Mouse (Mus musculus): ENCODE data around the gene Plcl2. TPM values are rescaled to one million over a fixed set of nuclear protein-coding genes. Genes with fewer than 3 reads are reported as not detected.
"Not testable (repeated sequence)": the region's sequence is repeated elsewhere in the genome, so short reads cannot be mapped to it uniquely, and the experiment has no call there.

Plcl2 gene
- polyA plus RNA-seq, 1 experiment = 3.1 TPM

GRCm38 (mm10) chr17:50677334-50677733, 168.1 kb downstream of the Plcl2 start:
- TF ChIP-seq FLI1 (IDR thresholded peaks at IDR 0.05; ENCODE audit: low read length) = no peak
- TF ChIP-seq GATA1 (IDR thresholded peaks at IDR 0.05; ENCODE audit: borderline replicate concordance, low read length) = no peak
- peaks cover 3% of the 10 kb centered on the region for H3K27me3 ChIP-seq (replicated peaks)
- peaks cover 19% of the 10 kb centered on the region for H3K4me1 ChIP-seq
- H3K9me3 ChIP-seq = no peaks in the 10 kb centered on the region
- H3K4me3 ChIP-seq (replicated peaks) = no peak overlapping the region
- H3K36me3 ChIP-seq (replicated peaks; ENCODE audit: low read length) = no peaks in the 10 kb centered on the region

- Histone ChIP-seq H3K36me3 (replicated peaks; ENCODE audit: low read length) (no peaks in the 10 kb centered on the region), H3K27me3 (replicated peaks) (peaks cover 3% of the 10 kb centered on the region), H3K4me1 (peaks cover 19% of the 10 kb centered on the region), H3K9me3 (no peaks in the 10 kb centered on the region), H3K4me3 (replicated peaks) (peak overlapping the region; percentile 85)
- TF ChIP-seq GATA1 (IDR thresholded peaks at IDR 0.05; ENCODE audit: borderline replicate concordance, low read length) (no peak), FLI1 (IDR thresholded peaks at IDR 0.05; ENCODE audit: low read length) (no peak)
Measured at GRCm38 (mm10) chr17:50677978-50678712, 168.9 kb downstream of the Plcl2 start.

- peak overlapping the region; percentile 85 for H3K4me3 ChIP-seq (replicated peaks)
- H3K4me1 ChIP-seq = peaks cover 19% of the 10 kb centered on the region
- no peak for TF ChIP-seq GATA1 (IDR thresholded peaks at IDR 0.05; ENCODE audit: borderline replicate concordance, low read length)
- TF ChIP-seq FLI1 (IDR thresholded peaks at IDR 0.05; ENCODE audit: low read length) = no peak
- H3K36me3 ChIP-seq (replicated peaks; ENCODE audit: low read length) = no peaks in the 10 kb centered on the region
- peaks cover 3% of the 10 kb centered on the region for H3K27me3 ChIP-seq (replicated peaks)
- H3K9me3 ChIP-seq = no peaks in the 10 kb centered on the region
Measured at GRCm38 (mm10) chr17:50678748-50679147, 169.5 kb downstream of the Plcl2 start.

GRCm38 (mm10) chr17:50679613-50680534, 170.7 kb downstream of the Plcl2 start:
- no peak for TF ChIP-seq GATA1 (IDR thresholded peaks at IDR 0.05; ENCODE audit: borderline replicate concordance, low read length)
- TF ChIP-seq FLI1 (IDR thresholded peaks at IDR 0.05; ENCODE audit: low read length) = no peak
- Histone ChIP-seq H3K9me3 (no peaks in the 10 kb centered on the region), H3K4me3 (replicated peaks) (no peak overlapping the region), H3K36me3 (replicated peaks; ENCODE audit: low read length) (no peaks in the 10 kb centered on the region), H3K4me1 (peaks cover 19% of the 10 kb centered on the region), H3K27me3 (replicated peaks) (peaks cover 3% of the 10 kb centered on the region)

GRCm38 (mm10) chr17:50682696-50683095, 173.5 kb downstream of the Plcl2 start:
- TF ChIP-seq FLI1 (IDR thresholded peaks at IDR 0.05; ENCODE audit: low read length) (no peak), GATA1 (IDR thresholded peaks at IDR 0.05; ENCODE audit: borderline replicate concordance, low read length) (no peak)

GRCm38 (mm10) chr17:50684960-50685645, 175.9 kb downstream of the Plcl2 start:
- H3K9me3 ChIP-seq = no peaks in the 10 kb centered on the region
- H3K4me3 ChIP-seq (replicated peaks) = no peak overlapping the region
- H3K36me3 ChIP-seq (replicated peaks; ENCODE audit: low read length) = peaks cover 10% of the 10 kb centered on the region
- H3K27me3 ChIP-seq (replicated peaks) = no peaks in the 10 kb centered on the region
- H3K4me1 ChIP-seq = no peaks in the 10 kb centered on the region
- TF ChIP-seq FLI1 (IDR thresholded peaks at IDR 0.05; ENCODE audit: low read length) (no peak), GATA1 (IDR thresholded peaks at IDR 0.05; ENCODE audit: borderline replicate concordance, low read length) (no peak)

More at GRCm38 (mm10) chr17:50682696-50683095, 173.5 kb downstream of the Plcl2 start:
- Histone ChIP-seq H3K27me3 (replicated peaks) (peaks cover 2% of the 10 kb centered on the region), H3K4me1 (peaks cover 15% of the 10 kb centered on the region), H3K36me3 (replicated peaks; ENCODE audit: low read length) (peaks cover 1% of the 10 kb centered on the region), H3K9me3 (no peaks in the 10 kb centered on the region), H3K4me3 (replicated peaks) (no peak overlapping the region)

- Histone ChIP-seq H3K27me3 (replicated peaks) (no peaks in the 10 kb centered on the region), H3K9me3 (no peaks in the 10 kb centered on the region), H3K4me1 (no peaks in the 10 kb centered on the region), H3K4me3 (replicated peaks) (no peak overlapping the region), H3K36me3 (replicated peaks; ENCODE audit: low read length) (peaks cover 10% of the 10 kb centered on the region)
- no peak for TF ChIP-seq GATA1 (IDR thresholded peaks at IDR 0.05; ENCODE audit: borderline replicate concordance, low read length)
- no peak for TF ChIP-seq FLI1 (IDR thresholded peaks at IDR 0.05; ENCODE audit: low read length)
Measured at GRCm38 (mm10) chr17:50687670-50688069, 178.5 kb downstream of the Plcl2 start.

- Histone ChIP-seq H3K27me3 (replicated peaks) (no peaks in the 10 kb centered on the region), H3K9me3 (no peaks in the 10 kb centered on the region), H3K4me1 (no peaks in the 10 kb centered on the region), H3K36me3 (replicated peaks; ENCODE audit: low read length) (peaks cover 10% of the 10 kb centered on the region), H3K4me3 (replicated peaks) (no peak overlapping the region)
- TF ChIP-seq GATA1 (IDR thresholded peaks at IDR 0.05; ENCODE audit: borderline replicate concordance, low read length) (no peak), FLI1 (IDR thresholded peaks at IDR 0.05; ENCODE audit: low read length) (no peak)
Measured at GRCm38 (mm10) chr17:50688135-50688534, 178.9 kb downstream of the Plcl2 start.

GRCm38 (mm10) chr17:50698410-50698809, 189.2 kb downstream of the Plcl2 start:
- H3K4me3 ChIP-seq (replicated peaks); H3K9me3 ChIP-seq; H3K4me1 ChIP-seq; H3K36me3 ChIP-seq (replicated peaks; ENCODE audit: low read length); H3K27me3 ChIP-seq (replicated peaks): not testable (repeated sequence)
